Mouse (Mus musculus): ENCODE data around the gene Epas1.

Gene Epas1

GRCm38 (mm10) chr17:86755581-86756195, 2.2 kb downstream of the Epas1 start:
- no peak for DNase-seq (ENCODE audit: low spot score in 2 of 2)

- DNase-seq (ENCODE audit: low spot score in 2 of 2), result no peak
These were observed 4.1 kb downstream of the Epas1 start for GRCm38 (mm10) chr17:86757621-86758020.

GRCm38 (mm10) chr17:86761859-86762258, 8.4 kb downstream of the Epas1 start:
- no peak for DNase-seq (ENCODE audit: low spot score in 2 of 2)

GRCm38 (mm10) chr17:86762479-86763242, 9.2 kb downstream of the Epas1 start:
- no peak for DNase-seq (ENCODE audit: low spot score in 2 of 2)

GRCm38 (mm10) chr17:86765762-86766404, 12.4 kb downstream of the Epas1 start:
- no peak for DNase-seq (ENCODE audit: low spot score in 2 of 2)

GRCm38 (mm10) chr17:86766412-86766811, 12.9 kb downstream of the Epas1 start:
- no peak for DNase-seq (ENCODE audit: low spot score in 2 of 2)

- DNase-seq (ENCODE audit: low spot score in 2 of 2), result no peak
These were observed 15.1 kb downstream of the Epas1 start for GRCm38 (mm10) chr17:86768596-86768995.

- peak; percentile 29 to 32 for DNase-seq (ENCODE audit: low spot score in 2 of 2)
These were observed 16.1 kb downstream of the Epas1 start for GRCm38 (mm10) chr17:86769330-86770211.

GRCm38 (mm10) chr17:86770848-86771247, 17.3 kb downstream of the Epas1 start:
- no peak for DNase-seq (ENCODE audit: low spot score in 2 of 2)

- DNase-seq (ENCODE audit: low spot score in 2 of 2), result no peak
These were observed 18.5 kb downstream of the Epas1 start for GRCm38 (mm10) chr17:86772035-86772434.

GRCm38 (mm10) chr17:86772929-86773588, 19.6 kb downstream of the Epas1 start:
- no peak for DNase-seq (ENCODE audit: low spot score in 2 of 2)

GRCm38 (mm10) chr17:86776538-86776937, 23.0 kb downstream of the Epas1 start:
- no peak for DNase-seq (ENCODE audit: low spot score in 2 of 2)

- DNase-seq (ENCODE audit: low spot score in 2 of 2), result no peak
These were observed 24.6 kb downstream of the Epas1 start for GRCm38 (mm10) chr17:86778147-86778546.

- no peak for DNase-seq (ENCODE audit: low spot score in 2 of 2)
These were observed 26.0 kb downstream of the Epas1 start for GRCm38 (mm10) chr17:86779191-86780130.

GRCm38 (mm10) chr17:86780708-86781318, 27.3 kb downstream of the Epas1 start:
- no peak for DNase-seq (ENCODE audit: low spot score in 2 of 2)

- no peak for DNase-seq (ENCODE audit: low spot score in 2 of 2)
These were observed 28.4 kb downstream of the Epas1 start for GRCm38 (mm10) chr17:86781755-86782400.

- no peak for DNase-seq (ENCODE audit: low spot score in 2 of 2)
These were observed 31.0 kb downstream of the Epas1 start for GRCm38 (mm10) chr17:86784405-86784977.

GRCm38 (mm10) chr17:86785612-86786011, 32.1 kb downstream of the Epas1 start:
- peak; percentile 45 to 48 for DNase-seq (ENCODE audit: low spot score in 2 of 2)

GRCm38 (mm10) chr17:86786496-86786895, 33.0 kb downstream of the Epas1 start:
- no peak for DNase-seq (ENCODE audit: low spot score in 2 of 2)
